ENCODE assay signal across 9 mouse cellular contexts in genomic region chr6:52168191-52169055, GRCm38 (mm10). TPM values are rescaled to one million over a fixed set of nuclear protein-coding genes. Genes with fewer than 3 reads are reported as not detected.
DNase-seq lines count a peak whose midpoint lies in the region; ATAC-seq and TF ChIP-seq lines count a peak whose summit lies in the region.
"Had no signal": no experiment of that assay in that cellular context is flagged by ENCODE, and none has a peak within 500 bp of the region (broad histone marks: within the 10 kb centered on the region; RNA-seq: fewer than 3 reads in every experiment).

No protein-coding gene starts in this region.

- no peak overlapping the region for H3K4me2 ChIP-seq in forebrain, postnatal 0 days (ENCODE audit: low read depth)
- H3K4me2 ChIP-seq in forebrain, embryonic 12.5 days = no peak overlapping the region
- no peak overlapping the region for H3K4me2 ChIP-seq in midbrain, embryonic 14.5 days (ENCODE audit: low read length)
- no peak overlapping the region for H3K4me2 ChIP-seq in midbrain, embryonic 16.5 days (ENCODE audit: low read length)
- peak overlapping the region; percentile 65 for H3K4me2 ChIP-seq in stomach, embryonic 16.5 days (ENCODE audit: low read depth, low read length)

- WGBS in forebrain, postnatal 0 days = under 1% methylated on average over 42 of the region's 42 CpGs
- under 1% methylated on average over 42 of the region's 42 CpGs for WGBS in forebrain, embryonic 12.5 days
- WGBS in midbrain, embryonic 14.5 days = under 1% methylated on average over 42 of the region's 42 CpGs
- under 1% methylated on average over 42 of the region's 42 CpGs for WGBS in midbrain, embryonic 16.5 days
- WGBS in stomach, embryonic 16.5 days = 13% methylated on average over 42 of the region's 42 CpGs

- no peaks in the 10 kb centered on the region for H3K9me3 ChIP-seq in forebrain, postnatal 0 days (ENCODE audit: low read length)
- no peaks in the 10 kb centered on the region for H3K9me3 ChIP-seq in forebrain, embryonic 12.5 days
- H3K9me3 ChIP-seq in midbrain, embryonic 14.5 days (ENCODE audit: control insufficient read depth, low read length) = no peaks in the 10 kb centered on the region
- H3K9me3 ChIP-seq in midbrain, embryonic 16.5 days (replicated peaks; ENCODE audit: control insufficient read depth, low read length, poor library complexity, severe bottlenecking) = no peaks in the 10 kb centered on the region
- H3K9me3 ChIP-seq in stomach, embryonic 16.5 days (replicated peaks; ENCODE audit: control insufficient read depth, low read length) = no peaks in the 10 kb centered on the region

- H3K4me1 ChIP-seq in forebrain, postnatal 0 days (ENCODE audit: insufficient read depth) = no peaks in the 10 kb centered on the region
- H3K4me1 ChIP-seq in forebrain, embryonic 12.5 days = peaks cover 6% of the 10 kb centered on the region; the same call in 1 of the 2 replicates
- no peaks in the 10 kb centered on the region for H3K4me1 ChIP-seq in midbrain, embryonic 14.5 days (ENCODE audit: control insufficient read depth, insufficient read depth, low read length)
- H3K4me1 ChIP-seq in midbrain, embryonic 16.5 days (ENCODE audit: control insufficient read depth, insufficient read depth, low read length) = peaks cover 3% of the 10 kb centered on the region; the same call in 1 of the 2 replicates
- H3K4me1 ChIP-seq in stomach, embryonic 16.5 days (ENCODE audit: control insufficient read depth, insufficient read depth, low read length) = peaks cover 28% of the 10 kb centered on the region

- no peak overlapping the region for H3K4me3 ChIP-seq in forebrain, postnatal 0 days (ENCODE audit: low read depth, low read length)
- H3K4me3 ChIP-seq in forebrain, embryonic 12.5 days (replicated peaks) = no peak overlapping the region
- H3K4me3 ChIP-seq in midbrain, embryonic 14.5 days (replicated peaks; ENCODE audit: low read depth, low read length) = no peak overlapping the region
- H3K4me3 ChIP-seq in midbrain, embryonic 16.5 days (ENCODE audit: low read depth, low read length) = no peak overlapping the region
- H3K4me3 ChIP-seq in stomach, embryonic 16.5 days (replicated peaks; ENCODE audit: low read length) = peak overlapping the region; percentile 61

- TF ChIP-seq CTCF in forebrain, postnatal 0 days (IDR thresholded peaks at IDR 0.05; ENCODE audit: low read depth) = no peak

- H3K27me3 ChIP-seq in forebrain, postnatal 0 days (ENCODE audit: insufficient read depth, low read length) = peaks cover 92% of the 10 kb centered on the region
- H3K27me3 ChIP-seq in forebrain, embryonic 12.5 days = peaks cover 97% of the 10 kb centered on the region
- H3K27me3 ChIP-seq in midbrain, embryonic 14.5 days (ENCODE audit: control insufficient read depth, insufficient read depth, low read length) = peaks cover 91% of the 10 kb centered on the region
- H3K27me3 ChIP-seq in midbrain, embryonic 16.5 days (ENCODE audit: control insufficient read depth, insufficient read depth, low read depth, low read length) = peaks cover 74% of the 10 kb centered on the region
- no peaks in the 10 kb centered on the region for H3K27me3 ChIP-seq in stomach, embryonic 16.5 days (ENCODE audit: control insufficient read depth, insufficient read depth, low read length)

- no peaks in the 10 kb centered on the region for H3K36me3 ChIP-seq in forebrain, postnatal 0 days (ENCODE audit: insufficient read depth)
- H3K36me3 ChIP-seq in forebrain, embryonic 12.5 days (replicated peaks) = no peaks in the 10 kb centered on the region
- no peaks in the 10 kb centered on the region for H3K36me3 ChIP-seq in midbrain, embryonic 14.5 days (ENCODE audit: control insufficient read depth, insufficient read depth, low read length)
- H3K36me3 ChIP-seq in midbrain, embryonic 16.5 days (ENCODE audit: control insufficient read depth, insufficient read depth, low read length) = no peaks in the 10 kb centered on the region
- no peaks in the 10 kb centered on the region for H3K36me3 ChIP-seq in stomach, embryonic 16.5 days (ENCODE audit: control insufficient read depth, insufficient read depth, low read length)

- no peak for ATAC-seq in forebrain, postnatal 0 days
- ATAC-seq in forebrain, embryonic 12.5 days (ENCODE audit: low FRiP score) = no peak
- ATAC-seq in midbrain, embryonic 14.5 days (ENCODE audit: low FRiP score, low TSS enrichment) = no peak
- no peak for ATAC-seq in midbrain, embryonic 16.5 days
- ATAC-seq in stomach, embryonic 16.5 days (ENCODE audit: insufficient read depth, low FRiP score) = no peak
- no peak for ATAC-seq in megakaryocyte progenitor cell, adult 5-6 weeks (replicated peaks; ENCODE audit: poor library complexity)

- peak; percentile 52 for DNase-seq in forebrain, postnatal 0 days
- DNase-seq in midbrain, embryonic 14.5 days = peak; percentile 40
- DNase-seq in kidney, postnatal 4 days = peak; percentile 67 to 76
- no peak for DNase-seq in urinary bladder, adult 18-20 months (ENCODE audit: low spot score in 2 of 2)

- no peak overlapping the region for H3K9ac ChIP-seq in forebrain, postnatal 0 days
- no peak overlapping the region for H3K9ac ChIP-seq in forebrain, embryonic 12.5 days
- H3K9ac ChIP-seq in midbrain, embryonic 14.5 days (replicated peaks; ENCODE audit: low read length) = no peak overlapping the region
- no peak overlapping the region for H3K9ac ChIP-seq in midbrain, embryonic 16.5 days (ENCODE audit: low read depth, low read length)
- peak overlapping the region; percentile 81 for H3K9ac ChIP-seq in stomach, embryonic 16.5 days (ENCODE audit: low read length)

- no peak overlapping the region for H3K27ac ChIP-seq in forebrain, postnatal 0 days (ENCODE audit: low read depth, low read length)
- H3K27ac ChIP-seq in forebrain, embryonic 12.5 days = no peak overlapping the region
- no peak overlapping the region for H3K27ac ChIP-seq in midbrain, embryonic 14.5 days (replicated peaks; ENCODE audit: low read depth, low read length)
- H3K27ac ChIP-seq in midbrain, embryonic 16.5 days (ENCODE audit: low read length) = no peak overlapping the region
- peak overlapping the region; percentile 94 for H3K27ac ChIP-seq in stomach, embryonic 16.5 days (ENCODE audit: low read length)

RNA-seq across cellular contexts. Expression of gene Hoxa2, which starts 3.8 kb away (rescaled TPM):
- not detected in 2 replicates for total RNA-seq in forebrain, postnatal 0 days (2014; rRNA removed)
- polyA plus RNA-seq in forebrain, postnatal 0 days (2015; fragmentation: Nextera tagmentation; extraction: Ambion mirVana) = not detected in 2 replicates
- not detected in 2 replicates for polyA plus RNA-seq in forebrain, embryonic 12.5 days (2016; fragmentation: Nextera tagmentation; extraction: Ambion mirVana)
- 0.12 and 0.20 TPM in 2 replicates for polyA plus RNA-seq in midbrain, embryonic 14.5 days (2014; fragmentation: Nextera tagmentation; extraction: Ambion mirVana)
- polyA plus RNA-seq in midbrain, embryonic 16.5 days (2015; fragmentation: Nextera tagmentation; extraction: Ambion mirVana) = 0.10 and 0.22 TPM in 2 replicates
- 7.4 and 8.5 TPM in 2 replicates for polyA plus RNA-seq in stomach, embryonic 16.5 days (2015; fragmentation: Nextera tagmentation; extraction: Ambion mirVana)
- 0.86 TPM in 1 of 2 replicates, not detected in the other for total RNA-seq in megakaryocyte progenitor cell, adult 5-6 weeks (2015)
- 0.34 TPM in 1 of 2 replicates, not detected in the other for total RNA-seq in megakaryocyte progenitor cell, adult 5-6 weeks (2017)
- total RNA-seq: common myeloid progenitor, adult 5-6 weeks had no signal

RNA-seq across cellular contexts. Expression of gene 5730596B20Rik, which starts 8.9 kb away (rescaled TPM):
- total RNA-seq in forebrain, postnatal 0 days (2014; rRNA removed) = not detected in 2 replicates
- polyA plus RNA-seq in forebrain, postnatal 0 days (2015; fragmentation: Nextera tagmentation; extraction: Ambion mirVana) = not detected in 2 replicates
- not detected in 2 replicates for polyA plus RNA-seq in forebrain, embryonic 12.5 days (2016; fragmentation: Nextera tagmentation; extraction: Ambion mirVana)
- not detected in 2 replicates for polyA plus RNA-seq in midbrain, embryonic 14.5 days (2014; fragmentation: Nextera tagmentation; extraction: Ambion mirVana)
- polyA plus RNA-seq in midbrain, embryonic 16.5 days (2015; fragmentation: Nextera tagmentation; extraction: Ambion mirVana) = not detected in 2 replicates
- polyA plus RNA-seq in stomach, embryonic 16.5 days (2015; fragmentation: Nextera tagmentation; extraction: Ambion mirVana) = 2.1 and 2.6 TPM in 2 replicates
- not detected in 2 replicates for total RNA-seq in megakaryocyte progenitor cell, adult 5-6 weeks (2015)
- total RNA-seq in megakaryocyte progenitor cell, adult 5-6 weeks (2017) = not detected in 2 replicates
- total RNA-seq: common myeloid progenitor, adult 5-6 weeks had no signal

RNA-seq across cellular contexts. Expression of gene Hoxa1, which starts 10.3 kb away (rescaled TPM):
- 0.10 TPM in 1 of 2 replicates, not detected in the other for total RNA-seq in forebrain, postnatal 0 days (2014; rRNA removed)
- polyA plus RNA-seq in forebrain, postnatal 0 days (2015; fragmentation: Nextera tagmentation; extraction: Ambion mirVana) = not detected in 2 replicates
- polyA plus RNA-seq in forebrain, embryonic 12.5 days (2016; fragmentation: Nextera tagmentation; extraction: Ambion mirVana) = 0.19 and 0.31 TPM in 2 replicates
- 0.26 and 0.61 TPM in 2 replicates for polyA plus RNA-seq in midbrain, embryonic 14.5 days (2014; fragmentation: Nextera tagmentation; extraction: Ambion mirVana)
- polyA plus RNA-seq in midbrain, embryonic 16.5 days (2015; fragmentation: Nextera tagmentation; extraction: Ambion mirVana) = 0.20 TPM in 1 of 2 replicates, not detected in the other
- 1.4 and 1.5 TPM in 2 replicates for polyA plus RNA-seq in stomach, embryonic 16.5 days (2015; fragmentation: Nextera tagmentation; extraction: Ambion mirVana)
- total RNA-seq in megakaryocyte progenitor cell, adult 5-6 weeks (2015) = 0.15 and 0.17 TPM in 2 replicates
- total RNA-seq in megakaryocyte progenitor cell, adult 5-6 weeks (2017) = 0.10 TPM in 1 of 2 replicates, not detected in the other
- total RNA-seq: common myeloid progenitor, adult 5-6 weeks had no signal

RNA-seq across cellular contexts. Expression of gene Hoxa4, which starts 23.1 kb away (rescaled TPM):
- total RNA-seq in forebrain, postnatal 0 days (2014; rRNA removed) = not detected in 2 replicates
- polyA plus RNA-seq in forebrain, postnatal 0 days (2015; fragmentation: Nextera tagmentation; extraction: Ambion mirVana) = not detected in 2 replicates
- not detected in 2 replicates for polyA plus RNA-seq in forebrain, embryonic 12.5 days (2016; fragmentation: Nextera tagmentation; extraction: Ambion mirVana)
- not detected in 2 replicates for polyA plus RNA-seq in midbrain, embryonic 14.5 days (2014; fragmentation: Nextera tagmentation; extraction: Ambion mirVana)
- polyA plus RNA-seq in midbrain, embryonic 16.5 days (2015; fragmentation: Nextera tagmentation; extraction: Ambion mirVana) = not detected in 2 replicates
- 2.5 and 2.8 TPM in 2 replicates for polyA plus RNA-seq in stomach, embryonic 16.5 days (2015; fragmentation: Nextera tagmentation; extraction: Ambion mirVana)
- total RNA-seq in megakaryocyte progenitor cell, adult 5-6 weeks (2015) = 0.88 and 1.9 TPM in 2 replicates
- total RNA-seq in megakaryocyte progenitor cell, adult 5-6 weeks (2017) = 0.71 and 1.3 TPM in 2 replicates

RNA-seq across cellular contexts. Expression of gene Hoxa5, which starts 36.0 kb away (rescaled TPM):
- total RNA-seq in forebrain, postnatal 0 days (2014; rRNA removed) = not detected in 2 replicates
- polyA plus RNA-seq in forebrain, postnatal 0 days (2015; fragmentation: Nextera tagmentation; extraction: Ambion mirVana) = not detected in 2 replicates
- polyA plus RNA-seq in forebrain, embryonic 12.5 days (2016; fragmentation: Nextera tagmentation; extraction: Ambion mirVana) = not detected in 2 replicates
- not detected in 2 replicates for polyA plus RNA-seq in midbrain, embryonic 14.5 days (2014; fragmentation: Nextera tagmentation; extraction: Ambion mirVana)
- 0.21 TPM in 1 of 2 replicates, not detected in the other for polyA plus RNA-seq in midbrain, embryonic 16.5 days (2015; fragmentation: Nextera tagmentation; extraction: Ambion mirVana)
- polyA plus RNA-seq in stomach, embryonic 16.5 days (2015; fragmentation: Nextera tagmentation; extraction: Ambion mirVana) = 8.8 and 11.0 TPM in 2 replicates
- total RNA-seq in megakaryocyte progenitor cell, adult 5-6 weeks (2015) = 2.3 and 3.1 TPM in 2 replicates
- 0.83 and 1.1 TPM in 2 replicates for total RNA-seq in megakaryocyte progenitor cell, adult 5-6 weeks (2017)

Comparison
In these comparisons a context has a peak if more than half of its experiments do, and no peak if none do; other contexts are left out.
1. DNase-seq: peak in forebrain, postnatal 0 days (single experiment), midbrain, embryonic 14.5 days (single experiment) and kidney, postnatal 4 days (2 of 2); none in urinary bladder, adult 18-20 months (0 of 2).